ENCODE assay signal across 10 mouse cellular contexts in genomic region chrX:52745462-52745861, GRCm38 (mm10). TPM values are rescaled to one million over a fixed set of nuclear protein-coding genes. Genes with fewer than 3 reads are reported as not detected.
DNase-seq lines count a peak whose midpoint lies in the region; ATAC-seq lines count a peak whose summit lies in the region.
"Had no signal": no experiment of that assay in that cellular context is flagged by ENCODE, and none has a peak within 500 bp of the region (broad histone marks: within the 10 kb centered on the region; RNA-seq: fewer than 3 reads in every experiment).

No protein-coding gene starts in this region.

- DNase-seq in forebrain, embryonic 10.5 days (ENCODE audit: extremely low spot score, low spot score), result peak; percentile 34
- peak; percentile 2 for DNase-seq in layer of hippocampus, adult 9-11 months
- no peak for DNase-seq in layer of hippocampus, adult 9-10 months (ENCODE audit: low spot score)
- DNase-seq in embryonic facial prominence, embryonic 14.5 days (ENCODE audit: low spot score), result no peak
- peak; percentile 12 for DNase-seq in neural tube, embryonic 11.5 days (ENCODE audit: low spot score)
- no peak for DNase-seq in frontal cortex, postnatal 14 days (ENCODE audit: low spot score in 2 of 2)
- DNase-seq in ovary, postnatal 14 days (ENCODE audit: low spot score), result no peak
- DNase-seq: gastrocnemius, postnatal 14 days had no signal

- 0 out of 2 replicates have a peak, but pooled peaks cover 9% of the 10 kb centered on the region for H3K27me3 ChIP-seq in forebrain, embryonic 10.5 days (ENCODE audit: poor library complexity, severe bottlenecking)
- peaks cover 4% of the 10 kb centered on the region; the same call in 1 of the 2 replicates for H3K27me3 ChIP-seq in forebrain, embryonic 15.5 days
- H3K27me3 ChIP-seq in embryonic facial prominence, embryonic 14.5 days (replicated peaks; ENCODE audit: control insufficient read depth, insufficient read depth, low read length), result peaks cover 38% of the 10 kb centered on the region
- no peaks in the 10 kb centered on the region for H3K27me3 ChIP-seq in neural tube, embryonic 11.5 days (ENCODE audit: control insufficient read depth, insufficient read depth, low read length)

- peak overlapping the region; percentile 92 for H3K27ac ChIP-seq in forebrain, embryonic 10.5 days
- no peak overlapping the region for H3K27ac ChIP-seq in forebrain, embryonic 15.5 days (replicated peaks)
- no peak overlapping the region for H3K27ac ChIP-seq in embryonic facial prominence, embryonic 14.5 days (replicated peaks; ENCODE audit: low read depth, low read length)
- H3K27ac ChIP-seq in neural tube, embryonic 11.5 days (ENCODE audit: low read depth, low read length), result no peak overlapping the region

- no peaks in the 10 kb centered on the region for H3K9me3 ChIP-seq in forebrain, embryonic 10.5 days
- no peaks in the 10 kb centered on the region for H3K9me3 ChIP-seq in forebrain, embryonic 15.5 days
- no peaks in the 10 kb centered on the region for H3K9me3 ChIP-seq in embryonic facial prominence, embryonic 14.5 days (ENCODE audit: control insufficient read depth, low read length)
- H3K9me3 ChIP-seq in neural tube, embryonic 11.5 days (ENCODE audit: control insufficient read depth, low read length), result no peaks in the 10 kb centered on the region

- peaks cover 68% of the 10 kb centered on the region for H3K4me1 ChIP-seq in forebrain, embryonic 10.5 days
- peaks cover 7% of the 10 kb centered on the region for H3K4me1 ChIP-seq in forebrain, embryonic 15.5 days
- no peaks in the 10 kb centered on the region for H3K4me1 ChIP-seq in embryonic facial prominence, embryonic 14.5 days (ENCODE audit: control insufficient read depth, insufficient read depth, low read length)
- H3K4me1 ChIP-seq in neural tube, embryonic 11.5 days (ENCODE audit: control insufficient read depth, insufficient read depth, low read length), result no peaks in the 10 kb centered on the region

- no peak overlapping the region; the same call in 1 of the 2 replicates for H3K4me2 ChIP-seq in forebrain, embryonic 15.5 days (replicated peaks)
- H3K4me2 ChIP-seq in embryonic facial prominence, embryonic 14.5 days (ENCODE audit: low read depth, low read length), result peak overlapping the region; percentile 90; the same call in 1 of the 2 replicates
- H3K4me2 ChIP-seq in neural tube, embryonic 11.5 days (ENCODE audit: low read depth), result no peak overlapping the region

- peaks cover 12% of the 10 kb centered on the region for H3K36me3 ChIP-seq in forebrain, embryonic 10.5 days (replicated peaks)
- no peaks in the 10 kb centered on the region for H3K36me3 ChIP-seq in forebrain, embryonic 15.5 days
- no peaks in the 10 kb centered on the region for H3K36me3 ChIP-seq in embryonic facial prominence, embryonic 14.5 days (ENCODE audit: control insufficient read depth, insufficient read depth, low read length)
- no peaks in the 10 kb centered on the region for H3K36me3 ChIP-seq in neural tube, embryonic 11.5 days (ENCODE audit: control insufficient read depth, insufficient read depth, low read length)

- 7% methylated on average over 8 of the region's 8 CpGs for WGBS in forebrain, embryonic 10.5 days
- WGBS in forebrain, embryonic 15.5 days, result 9% methylated on average over 8 of the region's 8 CpGs
- 10% methylated on average over 8 of the region's 8 CpGs for WGBS in embryonic facial prominence, embryonic 14.5 days
- WGBS in neural tube, embryonic 11.5 days, result 7% methylated on average over 8 of the region's 8 CpGs

- H3K9ac ChIP-seq in forebrain, embryonic 15.5 days (replicated peaks), result no peak overlapping the region
- no peak overlapping the region for H3K9ac ChIP-seq in embryonic facial prominence, embryonic 14.5 days (ENCODE audit: low read depth, low read length)
- H3K9ac ChIP-seq in neural tube, embryonic 11.5 days (ENCODE audit: low read length), result no peak overlapping the region

- peak overlapping the region; percentile 63 for H3K4me3 ChIP-seq in forebrain, embryonic 10.5 days
- H3K4me3 ChIP-seq in forebrain, embryonic 15.5 days, result no peak overlapping the region
- H3K4me3 ChIP-seq in embryonic facial prominence, embryonic 14.5 days (ENCODE audit: low read depth, low read length), result no peak overlapping the region
- H3K4me3 ChIP-seq in neural tube, embryonic 11.5 days (ENCODE audit: low read depth, low read length), result no peak overlapping the region

- ATAC-seq in forebrain, embryonic 15.5 days (replicated peaks), result no peak
- ATAC-seq in embryonic facial prominence, embryonic 14.5 days (ENCODE audit: low read depth), result no peak
- no peak for ATAC-seq in neural tube, embryonic 11.5 days (ENCODE audit: insufficient read depth, low FRiP score, low TSS enrichment)

RNA-seq across cellular contexts. Expression of gene Ccdc160, which starts 45.5 kb away (rescaled TPM):
- polyA plus RNA-seq in forebrain, embryonic 10.5 days (2016; fragmentation: Nextera tagmentation; extraction: Ambion mirVana), result 6.3 and 6.6 TPM in 2 replicates
- polyA plus RNA-seq in forebrain, embryonic 15.5 days (2015; fragmentation: Nextera tagmentation; extraction: Ambion mirVana), result 2.3 and 3.0 TPM in 2 replicates
- polyA plus RNA-seq in embryonic facial prominence, embryonic 14.5 days (2014; fragmentation: Nextera tagmentation; extraction: Ambion mirVana), result 0.66 and 1.3 TPM in 2 replicates
- 4.6 and 5.9 TPM in 2 replicates for polyA plus RNA-seq in neural tube, embryonic 11.5 days (2014; fragmentation: Nextera tagmentation; extraction: Ambion mirVana)
- polyA plus RNA-seq: liver, adult 2 months had no signal

Comparison
In these comparisons a context has a peak if more than half of its experiments do, and no peak if none do; other contexts are left out.
1. DNase-seq: peak in forebrain, embryonic 10.5 days (single experiment), layer of hippocampus, adult 9-11 months (single experiment) and neural tube, embryonic 11.5 days (single experiment); none in layer of hippocampus, adult 9-10 months (single experiment), embryonic facial prominence, embryonic 14.5 days (single experiment), frontal cortex, postnatal 14 days (0 of 2) and ovary, postnatal 14 days (single experiment).